In the genomic region with DNA sequence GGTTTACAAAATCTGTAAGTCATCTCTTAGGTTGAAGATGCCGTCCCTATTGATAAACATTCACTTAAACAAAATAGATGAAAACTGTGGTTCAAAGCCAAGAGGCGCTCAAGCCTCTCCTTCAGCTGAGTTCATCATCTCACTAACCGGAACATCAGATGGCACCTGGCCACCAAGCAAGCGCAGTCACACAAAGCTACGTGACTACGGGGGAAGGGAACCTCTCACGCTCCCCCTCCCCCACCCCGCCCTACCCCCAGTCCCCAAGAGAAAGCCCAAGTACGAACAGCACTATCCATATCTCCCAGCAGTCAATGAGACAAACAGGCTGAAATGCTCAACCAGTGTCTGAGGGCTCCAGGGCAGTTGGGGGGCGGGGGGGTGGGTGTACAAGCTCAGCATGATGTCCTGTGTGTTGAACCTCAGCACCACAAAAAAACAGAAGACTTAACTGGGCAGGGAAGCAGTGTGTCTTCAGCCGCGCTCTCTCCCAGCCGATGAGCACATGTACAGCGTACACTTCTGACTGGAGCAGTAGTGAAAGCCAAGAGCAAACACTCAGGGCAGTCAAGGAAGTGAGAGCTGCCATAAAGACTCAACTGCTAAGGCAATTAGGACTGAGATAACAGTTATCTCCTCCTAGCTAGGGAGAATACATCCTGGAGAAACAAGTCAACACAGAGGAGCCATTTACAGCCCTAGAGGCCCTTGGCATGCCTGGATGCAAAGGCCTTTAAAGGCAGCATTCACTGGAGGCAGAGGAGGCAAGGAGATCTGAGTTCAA, we compare ENCODE assay signal across 10 mouse cellular contexts. TPM values are rescaled to one million over a fixed set of nuclear protein-coding genes. Genes with fewer than 3 reads are reported as not detected.
DNase-seq lines count a peak whose midpoint lies in the region; ATAC-seq lines count a peak whose summit lies in the region.
"Had no signal": no experiment of that assay in that cellular context is flagged by ENCODE, and none has a peak within 500 bp of the region (broad histone marks: within the 10 kb centered on the region; RNA-seq: fewer than 3 reads in every experiment).

No protein-coding gene starts in this region.

- 25% methylated on average over 14 of the region's 14 CpGs for WGBS in heart, embryonic 16.5 days
- WGBS in liver, embryonic 15.5 days (ENCODE audit: insufficient replicate concordance), result 24% methylated on average over 14 of the region's 14 CpGs

- H3K4me2 ChIP-seq in heart, embryonic 16.5 days (ENCODE audit: low read depth, low read length), result peak overlapping the region; percentile 53
- peak overlapping the region; percentile 57 for H3K4me2 ChIP-seq in liver, embryonic 15.5 days

- H3K27me3 ChIP-seq in heart, embryonic 16.5 days (ENCODE audit: control insufficient read depth, insufficient read depth, low read length), result no peaks in the 10 kb centered on the region
- no peaks in the 10 kb centered on the region for H3K27me3 ChIP-seq in liver, embryonic 15.5 days
- H3K27me3 ChIP-seq: Patski had no signal

- H3K9me3 ChIP-seq in heart, embryonic 16.5 days (replicated peaks; ENCODE audit: control insufficient read depth, low read length), result no peaks in the 10 kb centered on the region
- H3K9me3 ChIP-seq in liver, embryonic 15.5 days (replicated peaks), result no peaks in the 10 kb centered on the region

- H3K36me3 ChIP-seq in heart, embryonic 16.5 days (ENCODE audit: control insufficient read depth, insufficient read depth), result no peaks in the 10 kb centered on the region
- no peaks in the 10 kb centered on the region for H3K36me3 ChIP-seq in liver, embryonic 15.5 days (replicated peaks)

- peak overlapping the region; percentile 35; the same call in 1 of the 2 replicates for H3K9ac ChIP-seq in heart, embryonic 16.5 days (ENCODE audit: low read length)
- H3K9ac ChIP-seq in liver, embryonic 15.5 days, result peak overlapping the region; percentile 25; the same call in 1 of the 2 replicates

- H3K4me1 ChIP-seq in heart, embryonic 16.5 days (ENCODE audit: control insufficient read depth, insufficient read depth, low read length), result peaks cover 56% of the 10 kb centered on the region
- H3K4me1 ChIP-seq in liver, embryonic 15.5 days (replicated peaks), result peaks cover 66% of the 10 kb centered on the region

- H3K27ac ChIP-seq in heart, embryonic 16.5 days (ENCODE audit: low read length), result peak overlapping the region; percentile 78
- H3K27ac ChIP-seq in liver, embryonic 15.5 days (replicated peaks), result peak overlapping the region; percentile 77

- ATAC-seq in heart, embryonic 16.5 days (replicated peaks; ENCODE audit: extremely low read depth, insufficient read depth, low FRiP score), result no peak
- peak; percentile 35 for ATAC-seq in CD4-positive, CD25-positive, alpha-beta regulatory T cell, adult 4 months
- peak; percentile 34 for ATAC-seq in liver, embryonic 15.5 days (ENCODE audit: insufficient read depth)
- ATAC-seq: Patski had no signal

- no peak for DNase-seq in heart, postnatal 36 days
- peak; percentile 73 for DNase-seq in ZHBTc4 (ENCODE audit: low read depth, low spot score)
- no peak for DNase-seq in kidney, postnatal 14 days
- no peak for DNase-seq in right cerebral cortex, postnatal 4 days
- DNase-seq in kidney, postnatal 36 days, result no peak
- DNase-seq: kidney, adult 2 months had no signal

- intact Hi-C loops in heart, postnatal 36 days (cut with DNase I), result no loop called here

- H3K4me3 ChIP-seq in heart, embryonic 16.5 days (ENCODE audit: low read length), result peak overlapping the region; percentile 20; the same call in 1 of the 2 replicates
- H3K4me3 ChIP-seq in liver, embryonic 15.5 days (replicated peaks), result peak overlapping the region; percentile 14; the same call in 1 of the 2 replicates

RNA-seq across cellular contexts. Expression of gene Uck2, which starts 11.5 kb away (rescaled TPM):
- 51.4 and 68.8 TPM in 2 replicates for polyA plus RNA-seq in heart, embryonic 16.5 days (2015; fragmentation: Nextera tagmentation; extraction: Ambion mirVana)
- 10 to 100 TPM; 52.8 to 54.2 TPM for total RNA-seq in heart, postnatal 36 days (2021)
- polyA plus RNA-seq in CD4-positive, CD25-positive, alpha-beta regulatory T cell, adult 4 months (2017; shearing (Covaris generic)), result 10 to 100 TPM; 24.0 to 35.0 TPM
- polyA plus RNA-seq in liver, embryonic 15.5 days (2015; fragmentation: Nextera tagmentation; extraction: Ambion mirVana), result 30.9 and 36.0 TPM in 2 replicates

RNA-seq across cellular contexts. Expression of gene Tmco1, which starts 34.6 kb away (rescaled TPM):
- polyA plus RNA-seq in heart, embryonic 16.5 days (2015; fragmentation: Nextera tagmentation; extraction: Ambion mirVana), result 85.3 and 99.1 TPM in 2 replicates
- 10 to 100 TPM; 87.5 to 93.7 TPM for total RNA-seq in heart, postnatal 36 days (2021)
- polyA plus RNA-seq in CD4-positive, CD25-positive, alpha-beta regulatory T cell, adult 4 months (2017; shearing (Covaris generic)), result 100 to 1,000 TPM; 102 to 115 TPM
- 55.0 and 55.3 TPM in 2 replicates for polyA plus RNA-seq in liver, embryonic 15.5 days (2015; fragmentation: Nextera tagmentation; extraction: Ambion mirVana)
